Mouse (Mus musculus) midbrain, embryonic 15.5 days (tissue): ENCODE results near the gene Ddx25. TPM values are rescaled to one million over a fixed set of nuclear protein-coding genes. Genes with fewer than 3 reads are reported as not detected.

Experiments used
- ATAC-seq: fragments of 200-750 bp; cut with Nextera tagmentation; replicated peaks from 2 replicates; pipeline ENCODE4 v1.8.0; 2017; ENCODE audit warnings: moderate TSS enrichment
- H3K27ac ChIP-seq: fragments of 300-500 bp; sonication (generic); 2 replicates; pipeline ENCODE4 v1.5.1; 2015; ENCODE audit warnings: mild to moderate bottlenecking, inconsistent platforms
- H3K27me3 ChIP-seq: fragments of 300-500 bp; sonication (generic); replicated peaks from 2 replicates; pipeline ENCODE4 v1.6.1; 2015; ENCODE audit warnings: inconsistent platforms
- H3K36me3 ChIP-seq: fragments of 300-500 bp; sonication (generic); replicated peaks from 2 replicates; pipeline ENCODE4 v1.6.1; 2015; ENCODE audit warnings: inconsistent platforms
- H3K4me1 ChIP-seq: fragments of 300-500 bp; sonication (generic); 2 replicates; pipeline ENCODE4 v1.6.1; 2015; ENCODE audit warnings: inconsistent platforms
- H3K4me2 ChIP-seq: fragments of 300-500 bp; sonication (generic); 2 replicates; pipeline ENCODE4 v1.6.1; 2015; ENCODE audit warnings: inconsistent platforms, mild to moderate bottlenecking, moderate library complexity
- H3K4me3 ChIP-seq: fragments of 300-500 bp; sonication (generic); 2 replicates; pipeline ENCODE4 v1.5.1; 2015; ENCODE audit warnings: mild to moderate bottlenecking, inconsistent platforms
- H3K9ac ChIP-seq: fragments of 300-500 bp; sonication (generic); 2 replicates; pipeline ENCODE4 v1.6.1; 2015; ENCODE audit warnings: mild to moderate bottlenecking, inconsistent platforms
- H3K9me3 ChIP-seq: fragments of 300-500 bp; sonication (generic); 2 replicates; pipeline ENCODE4 v1.6.1; 2016; ENCODE audit warnings: inconsistent platforms
- WGBS: fragments of 180-500 bp; shearing (Covaris S2); methylation state at CpG from one replicate; pipeline ENCODE4 v1.1.7; 2015; ENCODE audit warnings: mixed read lengths; 5-methylcytosine and 5-hydroxymethylcytosine counted together
- polyA plus RNA-seq: library from polyadenylated mRNA; unstranded; fragments of >200 nt; fragmentation: Nextera tagmentation; extraction: Ambion mirVana; gene quantifications from 2 replicates; pipeline ENCODE4 v1.2.1, GENCODE M21; 2015

Ddx25 gene
- polyA plus RNA-seq, 1 experiment from 2014 or later, result 30.0 TPM

DNA sequence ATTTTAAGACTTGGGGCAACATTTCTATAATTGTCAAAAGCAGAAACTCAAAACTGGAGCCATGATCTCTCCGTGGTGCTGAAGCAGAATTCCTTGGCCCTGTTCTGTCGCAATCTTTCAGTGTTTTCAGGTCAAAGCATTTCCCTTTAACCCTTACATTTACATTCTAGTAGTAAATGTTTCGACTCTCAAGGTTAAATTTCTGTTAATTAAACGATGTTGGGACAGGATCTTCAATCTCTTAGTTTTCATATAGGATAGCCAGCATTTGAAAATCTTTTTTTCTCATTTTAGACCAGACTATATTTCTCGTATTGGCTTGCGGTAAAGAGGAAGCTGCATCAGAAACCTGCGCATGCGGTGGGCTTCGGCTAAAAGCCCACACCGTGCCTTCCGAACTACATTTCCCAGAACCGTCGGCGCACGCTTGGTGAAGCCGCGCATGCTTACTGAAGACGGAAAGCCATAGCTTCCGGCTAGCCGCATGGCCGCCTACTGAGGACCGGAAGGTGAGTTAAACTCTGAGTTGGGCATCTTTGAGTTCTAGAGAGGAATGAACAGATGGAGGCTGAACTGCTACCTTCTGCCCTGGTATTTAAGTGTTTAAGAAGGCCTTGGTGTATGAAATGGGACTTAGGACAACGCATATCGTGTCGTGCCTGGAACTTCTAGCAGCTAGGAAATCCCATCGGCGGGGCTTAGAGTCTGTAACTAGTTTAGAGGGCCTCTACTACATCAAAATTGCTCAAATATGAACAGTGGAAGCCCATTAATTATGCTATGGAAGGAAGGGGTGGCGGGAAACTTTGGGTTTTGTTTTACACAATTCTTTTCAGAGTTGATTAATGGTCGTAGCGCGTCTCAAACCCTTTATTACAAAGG, 922 bp upstream of the Ddx25 start:
- peak overlapping the region; percentile 87 for H3K4me2 ChIP-seq
- H3K36me3 ChIP-seq, result peaks cover 6% of the 10 kb centered on the region; the same call in 1 of the 2 replicates
- H3K4me1 ChIP-seq, result peaks cover 22% of the 10 kb centered on the region
- peak; percentile 93 for ATAC-seq
- peak overlapping the region; percentile 69 for H3K9ac ChIP-seq
- H3K9me3 ChIP-seq, result no peaks in the 10 kb centered on the region
- WGBS, result 2% methylated on average over 31 of the region's 31 CpGs
- peak overlapping the region; percentile 77 for H3K4me3 ChIP-seq
- peak overlapping the region; percentile 86 for H3K27ac ChIP-seq
- H3K27me3 ChIP-seq, result no peaks in the 10 kb centered on the region

DNA sequence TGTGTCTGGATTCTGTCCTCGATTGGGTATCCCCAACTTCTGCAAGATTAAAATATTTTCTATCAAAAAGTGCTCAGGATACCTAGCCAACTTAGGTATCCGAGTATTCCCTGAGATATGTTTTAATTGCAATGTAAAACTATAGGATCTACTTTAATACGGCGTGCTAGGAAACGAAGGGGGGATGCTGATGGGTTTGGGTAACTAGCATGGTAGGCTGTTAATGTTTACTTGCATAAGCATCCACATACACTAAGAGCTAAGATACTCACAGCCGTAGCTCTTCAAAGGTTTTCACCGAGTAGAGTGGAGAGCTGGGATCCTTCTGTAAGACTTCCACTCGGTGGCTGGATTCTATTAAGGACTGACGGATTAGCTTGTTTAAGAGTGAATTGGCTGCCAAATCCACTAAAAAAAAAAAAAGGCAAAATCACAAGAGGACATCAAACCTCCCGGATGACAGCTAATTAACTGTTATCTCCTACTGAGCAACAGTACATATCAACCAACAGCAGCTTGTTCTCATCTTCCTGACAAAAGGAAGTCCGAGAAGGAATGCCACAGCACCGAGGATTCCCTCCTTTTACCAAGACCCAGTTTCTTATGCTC, 1.7 kb downstream of the Ddx25 start:
- 75% methylated on average over 12 of the region's 12 CpGs for WGBS

DNA sequence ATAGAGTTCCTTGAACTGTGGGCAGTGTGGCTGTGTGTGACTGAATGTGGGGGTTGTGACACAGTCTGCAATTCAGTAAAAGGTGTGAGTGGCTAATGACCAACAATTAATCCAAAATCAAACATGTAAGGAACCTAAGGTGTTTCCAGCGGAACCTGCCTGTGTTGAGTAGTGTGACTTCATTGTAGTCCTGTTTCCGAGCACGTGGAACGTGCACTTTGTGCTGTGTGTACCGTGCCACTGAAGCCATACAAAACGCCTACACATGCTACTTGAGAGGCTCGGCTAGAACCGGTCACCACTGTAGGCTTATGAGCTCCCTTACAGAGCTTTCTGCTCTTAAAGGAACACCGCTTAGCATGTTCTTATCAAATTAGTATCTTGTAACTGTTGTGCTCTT, 9.9 kb downstream of the Ddx25 start:
- Histone ChIP-seq H3K9ac (no peak overlapping the region), H3K4me1 (no peaks in the 10 kb centered on the region), H3K4me2 (no peak overlapping the region), H3K4me3 (no peak overlapping the region), H3K36me3 (peaks cover 7% of the 10 kb centered on the region; the same call in 1 of the 2 replicates), H3K27me3 (no peaks in the 10 kb centered on the region), H3K9me3 (no peaks in the 10 kb centered on the region), H3K27ac (no peak overlapping the region)
- no peak for ATAC-seq
- 87% methylated on average over 9 of the region's 9 CpGs for WGBS

More for the DNA sequence above, 1.7 kb downstream of the Ddx25 start:
- Histone ChIP-seq H3K9me3 (no peaks in the 10 kb centered on the region), H3K36me3 (peaks cover 10% of the 10 kb centered on the region; the same call in 1 of the 2 replicates), H3K4me3 (no peak overlapping the region), H3K4me1 (peaks cover 22% of the 10 kb centered on the region), H3K9ac (no peak overlapping the region), H3K27me3 (no peaks in the 10 kb centered on the region), H3K27ac (no peak overlapping the region), H3K4me2 (0 out of 2 replicates have a peak overlapping the region, but pooled peaks have one; percentile 87)
- no peak for ATAC-seq

DNA sequence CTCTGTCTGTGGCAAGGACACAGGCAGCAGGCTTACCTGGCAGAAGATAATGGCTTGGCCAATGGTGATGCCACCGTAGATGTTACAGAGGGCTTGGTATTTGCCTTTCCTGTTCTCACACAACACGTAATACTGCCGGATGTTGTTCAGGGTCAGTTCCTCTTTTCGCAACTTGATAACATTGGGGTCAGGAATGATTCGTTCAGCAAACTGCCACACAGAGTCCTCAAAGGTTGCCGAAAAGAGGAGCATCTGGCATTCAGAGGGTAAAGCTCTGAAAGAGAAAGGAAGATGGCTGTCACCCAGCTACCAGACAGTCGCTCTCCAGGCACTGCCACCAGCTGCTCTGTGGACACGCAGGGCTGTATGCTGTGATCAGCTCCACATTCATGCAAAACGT, 11.6 kb downstream of the Ddx25 start:
- no peaks in the 10 kb centered on the region for H3K9me3 ChIP-seq
- H3K4me3 ChIP-seq, result no peak overlapping the region
- H3K27me3 ChIP-seq, result no peaks in the 10 kb centered on the region
- 90% methylated on average over 9 of the region's 9 CpGs for WGBS
- peaks cover 14% of the 10 kb centered on the region; the same call in 1 of the 2 replicates for H3K36me3 ChIP-seq
- no peak overlapping the region for H3K27ac ChIP-seq
- no peak for ATAC-seq
- no peak overlapping the region for H3K9ac ChIP-seq
- no peaks in the 10 kb centered on the region for H3K4me1 ChIP-seq
- no peak overlapping the region for H3K4me2 ChIP-seq

GRCm38 (mm10) chr9:35545704-35546103, 12.6 kb downstream of the Ddx25 start:
- peaks cover 17% of the 10 kb centered on the region for H3K36me3 ChIP-seq
- no peak overlapping the region for H3K4me3 ChIP-seq
- ATAC-seq, result no peak
- WGBS, result 75% methylated on average over 12 of the region's 12 CpGs
- no peak overlapping the region for H3K27ac ChIP-seq
- H3K27me3 ChIP-seq, result no peaks in the 10 kb centered on the region
- H3K9me3 ChIP-seq, result no peaks in the 10 kb centered on the region
- H3K4me2 ChIP-seq, result no peak overlapping the region
- H3K9ac ChIP-seq, result no peak overlapping the region
- H3K4me1 ChIP-seq, result no peaks in the 10 kb centered on the region

DNA sequence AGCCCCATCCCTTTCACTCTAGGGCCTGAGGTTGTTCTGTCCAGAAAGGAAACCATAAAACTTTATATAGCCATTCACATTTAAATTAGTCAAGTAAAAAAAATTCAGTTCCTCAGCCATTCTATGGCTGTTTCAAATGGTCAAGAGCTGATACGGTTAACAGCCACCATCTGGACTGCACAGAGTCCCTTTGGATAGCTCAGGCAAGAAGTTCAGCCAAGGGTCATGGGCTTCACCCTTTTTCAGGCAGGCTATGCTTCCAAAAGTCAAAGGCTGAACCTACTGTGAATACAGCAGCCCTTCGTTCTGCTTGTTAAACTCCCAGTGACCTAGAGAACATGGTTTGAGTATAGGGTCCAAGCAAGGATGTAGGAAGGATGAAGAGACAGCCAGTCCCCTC, 13.7 kb downstream of the Ddx25 start:
- WGBS, result 90% methylated on average over 2 of the region's 2 CpGs
- no peak overlapping the region for H3K27ac ChIP-seq
- H3K4me1 ChIP-seq, result no peaks in the 10 kb centered on the region
- no peak overlapping the region for H3K4me3 ChIP-seq
- no peak overlapping the region for H3K9ac ChIP-seq
- no peaks in the 10 kb centered on the region for H3K27me3 ChIP-seq
- ATAC-seq, result no peak
- H3K36me3 ChIP-seq, result peaks cover 24% of the 10 kb centered on the region
- no peaks in the 10 kb centered on the region for H3K9me3 ChIP-seq
- no peak overlapping the region for H3K4me2 ChIP-seq

- Histone ChIP-seq H3K4me2 (no peak overlapping the region), H3K27me3 (no peaks in the 10 kb centered on the region), H3K9me3 (no peaks in the 10 kb centered on the region), H3K4me1 (no peaks in the 10 kb centered on the region), H3K27ac (no peak overlapping the region), H3K36me3 (peaks cover 24% of the 10 kb centered on the region), H3K9ac (no peak overlapping the region), H3K4me3 (no peak overlapping the region)
- WGBS, result 74% methylated on average over 14 of the region's 14 CpGs
- no peak for ATAC-seq
These were observed 15.0 kb downstream of the Ddx25 start for GRCm38 (mm10) chr9:35543099-35543860.

GRCm38 (mm10) chr9:35541941-35542340, 16.4 kb downstream of the Ddx25 start:
- Histone ChIP-seq H3K4me2 (no peak overlapping the region), H3K9ac (no peak overlapping the region), H3K4me3 (no peak overlapping the region), H3K9me3 (no peaks in the 10 kb centered on the region), H3K27ac (no peak overlapping the region), H3K27me3 (no peaks in the 10 kb centered on the region), H3K36me3 (peaks cover 24% of the 10 kb centered on the region), H3K4me1 (no peaks in the 10 kb centered on the region)
- ATAC-seq, result no peak
- 73% methylated on average over 6 of the region's 6 CpGs for WGBS

- no peak overlapping the region for H3K4me2 ChIP-seq
- no peaks in the 10 kb centered on the region for H3K4me1 ChIP-seq
- ATAC-seq, result peak; percentile 85
- H3K27me3 ChIP-seq, result no peaks in the 10 kb centered on the region
- H3K9me3 ChIP-seq, result no peaks in the 10 kb centered on the region
- peaks cover 24% of the 10 kb centered on the region for H3K36me3 ChIP-seq
- WGBS, result 7% methylated on average over 6 of the region's 6 CpGs
- no peak overlapping the region for H3K27ac ChIP-seq
- H3K9ac ChIP-seq, result no peak overlapping the region
- no peak overlapping the region for H3K4me3 ChIP-seq
These were observed 16.8 kb downstream of the Ddx25 start for GRCm38 (mm10) chr9:35541488-35541887.

DNA sequence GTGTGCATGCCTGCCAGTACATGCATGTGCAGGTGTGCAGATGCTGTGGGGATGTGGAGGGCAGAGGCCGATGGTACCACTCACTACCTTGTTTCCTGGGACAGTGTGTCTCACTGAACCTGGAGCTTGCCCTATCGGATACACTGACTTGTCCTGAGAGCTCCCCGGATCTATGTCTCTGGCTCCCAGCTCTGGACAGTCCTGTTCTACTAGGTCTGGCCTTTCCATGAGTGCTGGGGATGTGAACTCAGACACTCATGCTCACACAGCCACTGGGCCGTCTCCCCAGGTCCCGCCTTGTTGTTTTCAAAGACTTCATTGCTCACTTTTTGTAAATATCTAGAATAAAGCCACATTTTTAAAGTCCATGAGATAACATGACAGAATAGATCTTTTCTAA, 17.3 kb downstream of the Ddx25 start:
- Histone ChIP-seq H3K4me3 (no peak overlapping the region), H3K36me3 (peaks cover 24% of the 10 kb centered on the region), H3K9me3 (no peaks in the 10 kb centered on the region), H3K4me1 (no peaks in the 10 kb centered on the region), H3K4me2 (no peak overlapping the region), H3K9ac (no peak overlapping the region), H3K27ac (no peak overlapping the region), H3K27me3 (no peaks in the 10 kb centered on the region)
- 93% methylated on average over 5 of the region's 5 CpGs for WGBS
- ATAC-seq, result no peak

- Histone ChIP-seq H3K36me3 (peaks cover 17% of the 10 kb centered on the region), H3K4me2 (no peak overlapping the region), H3K4me1 (no peaks in the 10 kb centered on the region), H3K9me3 (no peaks in the 10 kb centered on the region), H3K9ac (no peak overlapping the region), H3K27ac (no peak overlapping the region), H3K27me3 (no peaks in the 10 kb centered on the region), H3K4me3 (no peak overlapping the region)
- 75% methylated on average over 13 of the region's 13 CpGs for WGBS
- ATAC-seq, result no peak
These were observed 19.2 kb downstream of the Ddx25 start for GRCm38 (mm10) chr9:35539001-35539750.
